Comparison of ENCODE assay signal across 16 mouse cellular contexts in genomic region chr6:54555816-54556215, GRCm38 (mm10). TPM values are rescaled to one million over a fixed set of nuclear protein-coding genes. Genes with fewer than 3 reads are reported as not detected.
DNase-seq lines count a peak whose midpoint lies in the region; ATAC-seq lines count a peak whose summit lies in the region.
"Had no signal": no experiment of that assay in that cellular context is flagged by ENCODE, and none has a peak within 500 bp of the region (broad histone marks: within the 10 kb centered on the region; RNA-seq: fewer than 3 reads in every experiment).

No protein-coding gene starts in this region.

- peak overlapping the region; percentile 90 for H3K27ac ChIP-seq in forebrain, embryonic 10.5 days
- H3K27ac ChIP-seq in forebrain, embryonic 16.5 days (ENCODE audit: low read length) = no peak overlapping the region; the same call in none of the 2 replicates
- H3K27ac ChIP-seq in kidney, embryonic 16.5 days (ENCODE audit: low read length) = no peak overlapping the region
- peak overlapping the region; percentile 85 for H3K27ac ChIP-seq in forebrain, embryonic 12.5 days
- peak overlapping the region; percentile 63 for H3K27ac ChIP-seq in lung, embryonic 15.5 days
- H3K27ac ChIP-seq: gastrocnemius, adult 2 months; liver, embryonic 14.5 days had no signal

- no peak overlapping the region for H3K4me2 ChIP-seq in forebrain, embryonic 16.5 days (ENCODE audit: low read length)
- H3K4me2 ChIP-seq in kidney, embryonic 16.5 days (replicated peaks; ENCODE audit: low read depth, low read length) = no peak overlapping the region
- no peak overlapping the region for H3K4me2 ChIP-seq in forebrain, embryonic 12.5 days
- H3K4me2 ChIP-seq in lung, embryonic 15.5 days = no peak overlapping the region
- H3K4me2 ChIP-seq: hindbrain, embryonic 15.5 days had no signal

- ATAC-seq in forebrain, embryonic 16.5 days = no peak
- ATAC-seq in kidney, embryonic 16.5 days (ENCODE audit: low FRiP score, low TSS enrichment) = no peak
- ATAC-seq in forebrain, embryonic 12.5 days (ENCODE audit: low FRiP score) = no peak
- peak; percentile 75; the same call in 1 of the 2 replicates for ATAC-seq in lung, embryonic 15.5 days (ENCODE audit: borderline replicate concordance, extremely low read depth, low FRiP score, low TSS enrichment)
- ATAC-seq: Patski had no signal

- WGBS in forebrain, embryonic 10.5 days = 52% methylated on average over 1 of the region's 1 CpGs
- WGBS in forebrain, embryonic 16.5 days = 11% methylated on average over 1 of the region's 1 CpGs
- WGBS in kidney, embryonic 16.5 days = 40% methylated on average over 1 of the region's 1 CpGs
- 41% methylated on average over 1 of the region's 1 CpGs for WGBS in forebrain, embryonic 12.5 days
- 42% methylated on average over 1 of the region's 1 CpGs for WGBS in lung, embryonic 15.5 days

- DNase-seq in forebrain, embryonic 10.5 days (ENCODE audit: extremely low spot score, low spot score) = no peak
- peak; percentile 25 for DNase-seq in kidney, postnatal 10 days
- DNase-seq in right cerebral cortex, adult 2 months (ENCODE audit: low spot score in 2 of 2) = no peak
- DNase-seq in layer of hippocampus, adult 11-12 months (ENCODE audit: low spot score) = no peak
- DNase-seq: cerebellum, postnatal 36 days; gastrocnemius, adult 2 months; kidney, adult 18-20 months; kidney, postnatal 36 days; thymus, adult 2 months had no signal

- no peaks in the 10 kb centered on the region for H3K27me3 ChIP-seq in forebrain, embryonic 10.5 days (ENCODE audit: poor library complexity, severe bottlenecking)
- H3K27me3 ChIP-seq in forebrain, embryonic 16.5 days (replicated peaks; ENCODE audit: control insufficient read depth, insufficient read depth, low read length) = no peaks in the 10 kb centered on the region
- no peaks in the 10 kb centered on the region for H3K27me3 ChIP-seq in kidney, embryonic 16.5 days (ENCODE audit: insufficient read depth, low read length)
- no peaks in the 10 kb centered on the region for H3K27me3 ChIP-seq in forebrain, embryonic 12.5 days
- no peaks in the 10 kb centered on the region for H3K27me3 ChIP-seq in lung, embryonic 15.5 days
- H3K27me3 ChIP-seq: hindbrain, embryonic 15.5 days; Patski had no signal

- H3K4me1 ChIP-seq in forebrain, embryonic 10.5 days = peaks cover 72% of the 10 kb centered on the region
- peaks cover 51% of the 10 kb centered on the region for H3K4me1 ChIP-seq in forebrain, embryonic 16.5 days (replicated peaks; ENCODE audit: control insufficient read depth, insufficient read depth, low read length)
- peaks cover 14% of the 10 kb centered on the region for H3K4me1 ChIP-seq in kidney, embryonic 16.5 days (ENCODE audit: insufficient read depth, low read length)
- peaks cover 64% of the 10 kb centered on the region for H3K4me1 ChIP-seq in forebrain, embryonic 12.5 days
- H3K4me1 ChIP-seq in lung, embryonic 15.5 days = peaks cover 18% of the 10 kb centered on the region; the same call in 1 of the 2 replicates

- 0 out of 2 replicates have a peak, but pooled peaks cover 2% of the 10 kb centered on the region for H3K36me3 ChIP-seq in forebrain, embryonic 10.5 days (replicated peaks)
- no peaks in the 10 kb centered on the region for H3K36me3 ChIP-seq in forebrain, embryonic 16.5 days (ENCODE audit: control insufficient read depth, insufficient read depth)
- H3K36me3 ChIP-seq in kidney, embryonic 16.5 days (ENCODE audit: insufficient read depth, low read length) = no peaks in the 10 kb centered on the region
- H3K36me3 ChIP-seq in forebrain, embryonic 12.5 days (replicated peaks) = 0 out of 2 replicates have a peak, but pooled peaks cover 6% of the 10 kb centered on the region
- no peaks in the 10 kb centered on the region for H3K36me3 ChIP-seq in lung, embryonic 15.5 days
- H3K36me3 ChIP-seq: hindbrain, embryonic 15.5 days had no signal

- no peaks in the 10 kb centered on the region for H3K9me3 ChIP-seq in forebrain, embryonic 10.5 days
- no peaks in the 10 kb centered on the region for H3K9me3 ChIP-seq in forebrain, embryonic 16.5 days (ENCODE audit: control insufficient read depth, low read length)
- no peaks in the 10 kb centered on the region for H3K9me3 ChIP-seq in kidney, embryonic 16.5 days (ENCODE audit: low read length)
- H3K9me3 ChIP-seq in forebrain, embryonic 12.5 days = no peaks in the 10 kb centered on the region
- H3K9me3 ChIP-seq in lung, embryonic 15.5 days = no peaks in the 10 kb centered on the region
- H3K9me3 ChIP-seq: hindbrain, embryonic 15.5 days had no signal

- H3K9ac ChIP-seq in forebrain, embryonic 16.5 days (replicated peaks; ENCODE audit: low read depth, low read length) = no peak overlapping the region
- H3K9ac ChIP-seq in kidney, embryonic 16.5 days (replicated peaks; ENCODE audit: low read length) = no peak overlapping the region
- no peak overlapping the region for H3K9ac ChIP-seq in forebrain, embryonic 12.5 days
- no peak overlapping the region for H3K9ac ChIP-seq in lung, embryonic 15.5 days
- H3K9ac ChIP-seq: hindbrain, embryonic 15.5 days; liver, embryonic 14.5 days had no signal

- no peak overlapping the region for H3K4me3 ChIP-seq in forebrain, embryonic 10.5 days
- no peak overlapping the region for H3K4me3 ChIP-seq in forebrain, embryonic 16.5 days (replicated peaks; ENCODE audit: low read length)
- H3K4me3 ChIP-seq in kidney, embryonic 16.5 days (ENCODE audit: low read length) = no peak overlapping the region
- H3K4me3 ChIP-seq in forebrain, embryonic 12.5 days (replicated peaks) = no peak overlapping the region
- no peak overlapping the region for H3K4me3 ChIP-seq in lung, embryonic 15.5 days
- H3K4me3 ChIP-seq: gastrocnemius, adult 2 months; hindbrain, embryonic 15.5 days had no signal

RNA-seq across cellular contexts. Expression of gene Scrn1, which starts 10.5 kb away (rescaled TPM):
- polyA plus RNA-seq in forebrain, embryonic 10.5 days (2016; fragmentation: Nextera tagmentation; extraction: Ambion mirVana) = 58.7 and 62.1 TPM in 2 replicates
- polyA plus RNA-seq in forebrain, embryonic 16.5 days (2015; fragmentation: Nextera tagmentation; extraction: Ambion mirVana) = 148 and 168 TPM in 2 replicates
- 7.7 and 8.8 TPM in 2 replicates for polyA plus RNA-seq in kidney, embryonic 16.5 days (2015; fragmentation: Nextera tagmentation; extraction: Ambion mirVana)
- 119 and 157 TPM in 2 replicates for polyA plus RNA-seq in forebrain, embryonic 12.5 days (2016; fragmentation: Nextera tagmentation; extraction: Ambion mirVana)
- 1.5 and 2.8 TPM in 2 replicates for polyA plus RNA-seq in lung, embryonic 15.5 days (2015; fragmentation: Nextera tagmentation; extraction: Ambion mirVana)

RNA-seq across cellular contexts. Expression of gene Plekha8, which starts 39.1 kb away (rescaled TPM):
- polyA plus RNA-seq in forebrain, embryonic 10.5 days (2016; fragmentation: Nextera tagmentation; extraction: Ambion mirVana) = 20.9 and 21.6 TPM in 2 replicates
- polyA plus RNA-seq in forebrain, embryonic 16.5 days (2015; fragmentation: Nextera tagmentation; extraction: Ambion mirVana) = 10.5 and 10.7 TPM in 2 replicates
- 10.4 and 10.7 TPM in 2 replicates for polyA plus RNA-seq in kidney, embryonic 16.5 days (2015; fragmentation: Nextera tagmentation; extraction: Ambion mirVana)
- polyA plus RNA-seq in forebrain, embryonic 12.5 days (2016; fragmentation: Nextera tagmentation; extraction: Ambion mirVana) = 20.1 and 21.2 TPM in 2 replicates
- polyA plus RNA-seq in lung, embryonic 15.5 days (2015; fragmentation: Nextera tagmentation; extraction: Ambion mirVana) = 7.0 and 7.7 TPM in 2 replicates

RNA-seq across cellular contexts. Expression of gene Fkbp14, which starts 41.3 kb away (rescaled TPM):
- 11.3 and 12.3 TPM in 2 replicates for polyA plus RNA-seq in forebrain, embryonic 10.5 days (2016; fragmentation: Nextera tagmentation; extraction: Ambion mirVana)
- 6.8 and 9.0 TPM in 2 replicates for polyA plus RNA-seq in forebrain, embryonic 16.5 days (2015; fragmentation: Nextera tagmentation; extraction: Ambion mirVana)
- polyA plus RNA-seq in kidney, embryonic 16.5 days (2015; fragmentation: Nextera tagmentation; extraction: Ambion mirVana) = 30.3 and 30.9 TPM in 2 replicates
- 13.9 and 18.4 TPM in 2 replicates for polyA plus RNA-seq in forebrain, embryonic 12.5 days (2016; fragmentation: Nextera tagmentation; extraction: Ambion mirVana)
- 23.4 and 27.6 TPM in 2 replicates for polyA plus RNA-seq in lung, embryonic 15.5 days (2015; fragmentation: Nextera tagmentation; extraction: Ambion mirVana)

Comparison
In these comparisons a context has a peak if more than half of its experiments do, and no peak if none do; other contexts are left out.
1. H3K27ac ChIP-seq: peak in forebrain, embryonic 10.5 days (single experiment), forebrain, embryonic 12.5 days (single experiment) and lung, embryonic 15.5 days (single experiment); none in forebrain, embryonic 16.5 days (single experiment) and kidney, embryonic 16.5 days (single experiment).